Mouse (Mus musculus) lung, adult 2 months (tissue): ENCODE measurements at regions not wholly inside any gene's neighbourhood (a gene's known extent, or its start where the extent isn't known, plus 50 kb on each side); places are given as distances from the start of the nearest gene placed in this dataset.
"Not testable (repeated sequence)": the region's sequence is repeated elsewhere in the genome, so short reads cannot be mapped to it uniquely, and the experiment has no call there.

Source experiments
- DNase-seq: peaks from one replicate; pipeline ENCODE4 v3.0.0; 2022
- H3K4me1 ChIP-seq: fragments of 200-500 bp; 2 replicates; pipeline ENCODE4 v1.6.1; 2011; ENCODE audit warnings: low read length; ENCODE audit not compliant: control insufficient read depth, insufficient read depth
- H3K4me3 ChIP-seq: fragments of 200-500 bp; replicated peaks from 2 replicates; pipeline ENCODE3; 2011; ENCODE audit warnings: low read depth, mild to moderate bottlenecking, control low read depth, low read length; ENCODE audit errors: extremely low read depth
- CTCF ChIP-seq: fragments of 200-500 bp; IDR thresholded peaks from 2 replicates; pipeline ENCODE4 v1.5.1; 2011; ENCODE audit warnings: mild to moderate bottlenecking, low read length, control low read depth; ENCODE audit not compliant: insufficient read depth
- POLR2A ChIP-seq: fragments of 200-500 bp; IDR thresholded peaks from 2 replicates; pipeline ENCODE4 v1.6.1; 2011; ENCODE audit warnings: low read depth, mild to moderate bottlenecking, control low read depth, low read length, borderline replicate concordance; ENCODE audit errors: extremely low read depth
- WGBS: fragments of 180-500 bp; shearing (Covaris S2); methylation state at CpG from one replicate; pipeline ENCODE4 v1.1.7; 2018; 5-methylcytosine and 5-hydroxymethylcytosine counted together

- Histone ChIP-seq H3K4me1 (no peaks in the 10 kb centered on the region), H3K4me3 (no peak overlapping the region)
- no peak for DNase-seq
- no peak for TF ChIP-seq CTCF
- no peak for TF ChIP-seq POLR2A
- 51% methylated on average over 12 of the region's 12 CpGs for WGBS
Observed at GRCm38 (mm10) chr7:113037825-113038613, 84.3 kb downstream of the Rassf10 start.

- 45% methylated on average over 3 of the region's 3 CpGs for WGBS
- Histone ChIP-seq H3K4me1 (no peaks in the 10 kb centered on the region), H3K4me3 (no peak overlapping the region)
- no peak for DNase-seq
- TF ChIP-seq CTCF (no peak), POLR2A (no peak)
Observed at GRCm38 (mm10) chr7:113038906-113039671, 85.3 kb downstream of the Rassf10 start.

GRCm38 (mm10) chr7:113045613-113046159 is 91.9 kb downstream of the Rassf10 start:
- not testable (repeated sequence) for H3K4me3 ChIP-seq, H3K4me1 ChIP-seq, DNase-seq
- 50% methylated on average over 7 of the region's 8 CpGs for WGBS

GRCm38 (mm10) chr7:113046406-113046805 is 92.6 kb downstream of the Rassf10 start:
- TF ChIP-seq CTCF (no peak), POLR2A (no peak)
- Histone ChIP-seq H3K4me3 (no peak overlapping the region), H3K4me1 (no peaks in the 10 kb centered on the region; the same call in 1 of the 2 replicates)
- 80% methylated on average over 4 of the region's 4 CpGs for WGBS
- no peak for DNase-seq

- TF ChIP-seq CTCF (no peak), POLR2A (no peak)
- 69% methylated on average over 3 of the region's 3 CpGs for WGBS
- no peaks in the 10 kb centered on the region; the same call in 1 of the 2 replicates for H3K4me1 ChIP-seq
- H3K4me3 ChIP-seq: no peak overlapping the region
- no peak for DNase-seq
Observed at GRCm38 (mm10) chr7:113047583-113047982, 93.8 kb downstream of the Rassf10 start.

- no peak for TF ChIP-seq POLR2A
- TF ChIP-seq CTCF: no peak
- 49% methylated on average over 4 of the region's 4 CpGs for WGBS
- Histone ChIP-seq H3K4me3 (no peak overlapping the region), H3K4me1 (no peaks in the 10 kb centered on the region; the same call in 1 of the 2 replicates)
- DNase-seq: no peak
Observed at GRCm38 (mm10) chr7:113048097-113048795, 94.5 kb downstream of the Rassf10 start.

- no peaks in the 10 kb centered on the region; the same call in 1 of the 2 replicates for H3K4me1 ChIP-seq
- TF ChIP-seq POLR2A (no peak), CTCF (no peak)
- DNase-seq: no peak
- 78% methylated on average over 5 of the region's 5 CpGs for WGBS
- no peak overlapping the region for H3K4me3 ChIP-seq
Observed at GRCm38 (mm10) chr7:113049440-113049839, 95.7 kb downstream of the Rassf10 start.

- 47% methylated on average over 1 of the region's 1 CpGs for WGBS
- no peak overlapping the region for H3K4me3 ChIP-seq
- no peak for TF ChIP-seq CTCF
- TF ChIP-seq POLR2A: no peak
- no peak for DNase-seq
- no peaks in the 10 kb centered on the region; the same call in 1 of the 2 replicates for H3K4me1 ChIP-seq
Observed at GRCm38 (mm10) chr7:113052952-113053351, 99.2 kb downstream of the Rassf10 start.

- DNase-seq: no peak
- peaks cover 7% of the 10 kb centered on the region for H3K4me1 ChIP-seq
- no peak for TF ChIP-seq POLR2A
- TF ChIP-seq CTCF: no peak
- H3K4me3 ChIP-seq: no peak overlapping the region
- 83% methylated on average over 2 of the region's 2 CpGs for WGBS
Observed at GRCm38 (mm10) chr7:113056421-113056820, 102.7 kb downstream of the Rassf10 start.
